Mouse (Mus musculus): ENCODE results near the gene Slco2a1.

- TF ChIP-seq CTCF (IDR thresholded peaks at IDR 0.05; ENCODE audit: insufficient read depth, low read length) = no peak
- TF ChIP-seq POLR2A (IDR thresholded peaks at IDR 0.05; ENCODE audit: borderline replicate concordance, extremely low read depth, low read depth, low read length) = no peak
These were observed 7.5 kb downstream of the Slco2a1 start for GRCm38 (mm10) chr9:102995800-102996635.

All from lung, adult 2 months (tissue).